Comparison of ENCODE assay signal across 19 mouse cellular contexts in the genomic region with DNA sequence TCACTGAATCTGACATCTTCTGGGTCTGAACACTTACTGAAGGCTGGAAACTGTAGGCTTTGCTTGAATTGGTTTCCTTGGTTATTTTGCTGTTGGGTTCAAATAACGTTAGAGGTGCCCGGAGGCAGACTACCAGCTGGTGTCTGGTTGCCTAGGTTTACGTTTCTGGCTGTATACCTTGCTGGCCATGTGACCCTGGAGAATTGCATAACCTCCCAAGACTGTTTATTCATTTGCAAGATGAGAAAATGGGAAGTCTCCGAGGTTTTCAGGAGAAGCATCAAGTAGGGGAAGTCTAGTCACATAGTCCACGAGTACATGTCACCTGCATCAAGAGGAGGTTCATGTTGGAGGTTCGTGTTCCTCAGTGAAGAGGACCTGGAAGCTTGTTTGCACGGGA.
DNase-seq lines count a peak whose midpoint lies in the region; ATAC-seq and TF ChIP-seq lines count a peak whose summit lies in the region.
"Had no signal": no experiment of that assay in that cellular context is flagged by ENCODE, and none has a peak within 500 bp of the region (broad histone marks: within the 10 kb centered on the region; RNA-seq: fewer than 3 reads in every experiment).

No protein-coding gene starts in this region.

- H3K4me3 ChIP-seq in gastrocnemius, adult 2 months, result peak overlapping the region; percentile 58
- no peak overlapping the region for H3K4me3 ChIP-seq in embryonic facial prominence, embryonic 14.5 days (ENCODE audit: low read depth, low read length)
- H3K4me3 ChIP-seq in midbrain, embryonic 11.5 days (ENCODE audit: low read depth, low read length), result no peak overlapping the region
- H3K4me3 ChIP-seq: erythroblast, embryonic 14.5 days; forebrain, embryonic 15.5 days; liver, embryonic 13.5 days; midbrain, embryonic 12.5 days; neural tube, embryonic 12.5 days had no signal

- H3K36me3 ChIP-seq in embryonic facial prominence, embryonic 14.5 days (ENCODE audit: control insufficient read depth, insufficient read depth, low read length), result no peaks in the 10 kb centered on the region
- H3K36me3 ChIP-seq in midbrain, embryonic 11.5 days (ENCODE audit: control insufficient read depth, insufficient read depth, low read length), result no peaks in the 10 kb centered on the region
- H3K36me3 ChIP-seq: forebrain, embryonic 15.5 days; heart, embryonic 10.5 days; liver, embryonic 13.5 days; midbrain, embryonic 12.5 days; neural tube, embryonic 12.5 days had no signal

- no peaks in the 10 kb centered on the region for H3K9me3 ChIP-seq in embryonic facial prominence, embryonic 14.5 days (ENCODE audit: control insufficient read depth, low read length)
- H3K9me3 ChIP-seq in midbrain, embryonic 11.5 days (ENCODE audit: control insufficient read depth, low read length), result no peaks in the 10 kb centered on the region
- H3K9me3 ChIP-seq: forebrain, embryonic 15.5 days; heart, embryonic 10.5 days; liver, embryonic 13.5 days; midbrain, embryonic 12.5 days; neural tube, embryonic 12.5 days had no signal

- peak; percentile 13; the same call in 1 of the 2 replicates for ATAC-seq in embryonic facial prominence, embryonic 14.5 days (ENCODE audit: low read depth)
- ATAC-seq in megakaryocyte progenitor cell, adult 5-6 weeks (replicated peaks; ENCODE audit: poor library complexity), result peak; percentile 36; the same call in 1 of the 2 replicates
- no peak for ATAC-seq in midbrain, embryonic 11.5 days (ENCODE audit: low FRiP score)
- ATAC-seq: inflammation-experienced regulatory T-cells, adult 6 months had no signal

- peak; percentile 48 for DNase-seq in gastrocnemius, adult 2 months
- no peak for DNase-seq in gastrocnemius, postnatal 10 days
- DNase-seq in 3T3-L1 (ENCODE audit: low read depth, low spot score), result peak; percentile 25
- no peak for DNase-seq in embryonic facial prominence, embryonic 14.5 days (ENCODE audit: low spot score)
- DNase-seq in midbrain, embryonic 11.5 days (ENCODE audit: low spot score, missing footprints), result no peak
- no peak for DNase-seq in frontal cortex, adult 2 months (ENCODE audit: extremely low spot score in 1 of 2, low spot score in 1 of 2)
- no peak for DNase-seq in kidney, postnatal 10 days
- DNase-seq: cerebellum, adult 8-10 months; gastrocnemius, postnatal 25 days; liver, embryonic 13.5 days; spleen, adult 18-20 months; thymus, postnatal 25 days had no signal

- H3K27ac ChIP-seq in gastrocnemius, adult 2 months, result peak overlapping the region; percentile 93
- H3K27ac ChIP-seq in embryonic facial prominence, embryonic 14.5 days (replicated peaks; ENCODE audit: low read depth, low read length), result 0 out of 2 replicates have a peak overlapping the region, but pooled peaks have one; percentile 77
- no peak overlapping the region for H3K27ac ChIP-seq in midbrain, embryonic 11.5 days (ENCODE audit: low read depth, low read length)
- H3K27ac ChIP-seq: liver, embryonic 13.5 days had no signal

- H3K4me2 ChIP-seq in embryonic facial prominence, embryonic 14.5 days (ENCODE audit: low read depth, low read length), result no peak overlapping the region
- no peak overlapping the region for H3K4me2 ChIP-seq in midbrain, embryonic 11.5 days
- H3K4me2 ChIP-seq: liver, embryonic 13.5 days had no signal

- H3K4me1 ChIP-seq in embryonic facial prominence, embryonic 14.5 days (ENCODE audit: control insufficient read depth, insufficient read depth, low read length), result peaks cover 37% of the 10 kb centered on the region
- H3K4me1 ChIP-seq in midbrain, embryonic 11.5 days (ENCODE audit: control insufficient read depth, insufficient read depth, low read length), result peaks cover 16% of the 10 kb centered on the region

- intact Hi-C loops in gastrocnemius, adult 2 months (cut with DNase I), result loop anchor here (2.0 kb wide), 1 partner anchor 19 kb away; no protein-coding TSS in a partner anchor

- no peak overlapping the region for H3K9ac ChIP-seq in embryonic facial prominence, embryonic 14.5 days (ENCODE audit: low read depth, low read length)
- H3K9ac ChIP-seq in midbrain, embryonic 11.5 days (ENCODE audit: low read length), result no peak overlapping the region
- H3K9ac ChIP-seq: forebrain, embryonic 15.5 days; liver, embryonic 13.5 days; midbrain, embryonic 12.5 days had no signal

- TF ChIP-seq CTCF in gastrocnemius, adult 2 months (IDR thresholded peaks at IDR 0.05), result no peak

- H3K27me3 ChIP-seq in embryonic facial prominence, embryonic 14.5 days (replicated peaks; ENCODE audit: control insufficient read depth, insufficient read depth, low read length), result no peaks in the 10 kb centered on the region
- no peaks in the 10 kb centered on the region for H3K27me3 ChIP-seq in midbrain, embryonic 11.5 days (ENCODE audit: control insufficient read depth, insufficient read depth, low read length)
- H3K27me3 ChIP-seq: forebrain, embryonic 15.5 days; liver, embryonic 13.5 days; midbrain, embryonic 12.5 days; neural tube, embryonic 12.5 days had no signal

- WGBS in embryonic facial prominence, embryonic 14.5 days, result 48% methylated on average over 7 of the region's 7 CpGs
- WGBS in midbrain, embryonic 11.5 days, result 86% methylated on average over 7 of the region's 7 CpGs

Comparison
In these comparisons a context has a peak if more than half of its experiments do, and no peak if none do; other contexts are left out.
1. DNase-seq: peak in gastrocnemius, adult 2 months (single experiment) and 3T3-L1 (single experiment); none in gastrocnemius, postnatal 10 days (single experiment), embryonic facial prominence, embryonic 14.5 days (single experiment), midbrain, embryonic 11.5 days (single experiment), frontal cortex, adult 2 months (0 of 2) and kidney, postnatal 10 days (single experiment).